Mouse (Mus musculus) testis, adult 2 months (tissue): ENCODE data around the gene Nr6a1. TPM values are rescaled to one million over a fixed set of nuclear protein-coding genes. Genes with fewer than 3 reads are reported as not detected.

Experiments
- H3K27ac ChIP-seq: fragments of 200-500 bp; 2 replicates; pipeline ENCODE4 v1.5.1; 2012; ENCODE audit warnings: low read depth, low read length; ENCODE audit not compliant: control insufficient read depth, insufficient read depth
- H3K27me3 ChIP-seq: fragments of 200-500 bp; 2 replicates; pipeline ENCODE4 v1.6.1; 2012; ENCODE audit warnings: mild to moderate bottlenecking, low read length, moderate library complexity; ENCODE audit not compliant: control insufficient read depth, insufficient read depth
- H3K36me3 ChIP-seq: fragments of 200-500 bp; 2 replicates; pipeline ENCODE4 v1.6.1; 2012; ENCODE audit warnings: mild to moderate bottlenecking, low read length; ENCODE audit not compliant: control insufficient read depth, insufficient read depth
- H3K4me1 ChIP-seq: fragments of 200-500 bp; 2 replicates; pipeline ENCODE4 v1.6.1; 2012; ENCODE audit warnings: low read length; ENCODE audit not compliant: control insufficient read depth, insufficient read depth
- H3K4me3 ChIP-seq: fragments of 200-500 bp; 2 replicates; pipeline ENCODE4 v1.5.1; 2012; ENCODE audit warnings: low read depth, mild to moderate bottlenecking, low read length, moderate library complexity, mixed read lengths; ENCODE audit not compliant: control insufficient read depth
- CTCF ChIP-seq: fragments of 200-500 bp; IDR thresholded peaks from 2 replicates; pipeline ENCODE4 v1.5.1; 2012; ENCODE audit warnings: low read depth, mild to moderate bottlenecking, inconsistent platforms, low read length, moderate library complexity; ENCODE audit not compliant: control insufficient read depth, insufficient read depth, insufficient replicate concordance
- POLR2A ChIP-seq: fragments of 200-500 bp; IDR thresholded peaks from 2 replicates; pipeline ENCODE4 v1.6.1; 2012; ENCODE audit warnings: low read depth, mild to moderate bottlenecking, inconsistent platforms, low read length, moderate library complexity; ENCODE audit not compliant: control insufficient read depth
- polyA plus RNA-seq: library from polyadenylated mRNA; depleted of rRNA; stranded (reverse); fragments of >200 nt; gene quantifications from 2 replicates; pipeline ENCODE4 v1.2.3, GENCODE M21; 2012

Nr6a1 gene
- polyA plus RNA-seq, 1 experiment, result 204 TPM

GRCm38 (mm10) chr2:38866711-38867110, 60.8 kb downstream of the Nr6a1 start:
- TF ChIP-seq POLR2A, result no peak
- no peak for TF ChIP-seq CTCF
- H3K4me3 ChIP-seq, result no peak overlapping the region
- H3K4me1 ChIP-seq, result no peaks in the 10 kb centered on the region
- H3K27ac ChIP-seq, result no peak overlapping the region
- no peaks in the 10 kb centered on the region for H3K36me3 ChIP-seq
- H3K27me3 ChIP-seq, result no peaks in the 10 kb centered on the region

- Histone ChIP-seq H3K27me3 (no peaks in the 10 kb centered on the region), H3K36me3 (no peaks in the 10 kb centered on the region), H3K27ac (no peak overlapping the region), H3K4me3 (no peak overlapping the region), H3K4me1 (no peaks in the 10 kb centered on the region)
- TF ChIP-seq CTCF, result no peak
- no peak for TF ChIP-seq POLR2A
Observed at GRCm38 (mm10) chr2:38864011-38864410, 63.5 kb downstream of the Nr6a1 start.

- no peaks in the 10 kb centered on the region for H3K27me3 ChIP-seq
Observed at GRCm38 (mm10) chr2:38851797-38852196, 75.7 kb downstream of the Nr6a1 start.

GRCm38 (mm10) chr2:38846319-38846718, 81.2 kb downstream of the Nr6a1 start:
- no peaks in the 10 kb centered on the region for H3K36me3 ChIP-seq
- no peak overlapping the region for H3K27ac ChIP-seq
- no peaks in the 10 kb centered on the region for H3K4me1 ChIP-seq
- TF ChIP-seq CTCF (no peak), POLR2A (no peak)
- H3K4me3 ChIP-seq, result no peak overlapping the region
- H3K27me3 ChIP-seq, result no peaks in the 10 kb centered on the region

More at GRCm38 (mm10) chr2:38851797-38852196, 75.7 kb downstream of the Nr6a1 start:
- H3K4me1 ChIP-seq, result no peaks in the 10 kb centered on the region
- TF ChIP-seq POLR2A (no peak), CTCF (no peak)
- no peak overlapping the region for H3K27ac ChIP-seq
- no peak overlapping the region for H3K4me3 ChIP-seq
- H3K36me3 ChIP-seq, result no peaks in the 10 kb centered on the region

- H3K4me3 ChIP-seq, result no peak overlapping the region
- H3K4me1 ChIP-seq, result no peaks in the 10 kb centered on the region
- no peaks in the 10 kb centered on the region for H3K36me3 ChIP-seq
- no peaks in the 10 kb centered on the region for H3K27me3 ChIP-seq
- H3K27ac ChIP-seq, result no peak overlapping the region
- no peak for TF ChIP-seq POLR2A
- TF ChIP-seq CTCF, result no peak
Observed at GRCm38 (mm10) chr2:38835489-38835888, 92.0 kb downstream of the Nr6a1 start.

- Histone ChIP-seq H3K4me1 (no peaks in the 10 kb centered on the region), H3K27ac (no peak overlapping the region), H3K4me3 (no peak overlapping the region), H3K36me3 (no peaks in the 10 kb centered on the region), H3K27me3 (no peaks in the 10 kb centered on the region)
- TF ChIP-seq CTCF, result no peak
- TF ChIP-seq POLR2A, result no peak
Observed at GRCm38 (mm10) chr2:38831976-38832375, 95.5 kb downstream of the Nr6a1 start.

- Histone ChIP-seq H3K27ac (no peak overlapping the region), H3K4me3 (no peak overlapping the region), H3K4me1 (no peaks in the 10 kb centered on the region), H3K27me3 (no peaks in the 10 kb centered on the region), H3K36me3 (no peaks in the 10 kb centered on the region)
- TF ChIP-seq POLR2A (no peak), CTCF (no peak)
Observed at GRCm38 (mm10) chr2:38829521-38829920, 98.0 kb downstream of the Nr6a1 start.

GRCm38 (mm10) chr2:38827801-38828306, 99.6 kb downstream of the Nr6a1 start:
- H3K27me3 ChIP-seq, result no peaks in the 10 kb centered on the region

More at GRCm38 (mm10) chr2:38827801-38828306, 99.6 kb downstream of the Nr6a1 start:
- Histone ChIP-seq H3K4me3 (no peak overlapping the region), H3K27ac (no peak overlapping the region), H3K36me3 (no peaks in the 10 kb centered on the region), H3K4me1 (no peaks in the 10 kb centered on the region)
- TF ChIP-seq CTCF, result no peak
- TF ChIP-seq POLR2A, result no peak
